Mouse (Mus musculus) erythroblast, embryonic 14.5 days (primary cell): Measurements from ENCODE around the gene Jmjd7.

ENCODE experiments used
- GATA1 ChIP-seq: IDR thresholded peaks from 2 replicates; pipeline ENCODE4 v1.6.1; 2012; ENCODE audit warnings: low read length, inconsistent platforms, mixed read lengths
- TAL1 ChIP-seq: IDR thresholded peaks from 3 replicates; pipeline ENCODE4 v1.6.1; 2012; ENCODE audit warnings: low read length, inconsistent platforms, mixed read lengths

DNA sequence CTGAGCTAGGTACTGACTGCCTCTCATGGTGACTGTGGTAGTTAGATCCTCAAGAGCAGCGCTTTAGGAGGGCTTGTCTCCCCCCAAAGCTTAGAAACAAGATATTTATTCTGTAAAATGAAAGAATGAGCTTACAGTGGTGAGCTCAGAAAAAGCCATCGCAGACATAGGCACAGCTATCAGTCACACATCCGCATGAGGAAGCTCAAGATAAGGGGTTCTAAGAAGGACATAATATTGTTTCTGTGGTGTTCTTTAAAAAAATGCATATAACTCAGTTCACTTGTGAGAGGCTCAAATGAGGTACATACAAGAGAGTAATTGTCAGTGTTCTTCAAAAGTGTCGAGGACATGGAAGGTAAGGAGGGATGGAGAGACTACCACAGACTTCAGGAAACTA lies 11.4 kb upstream of the Jmjd7 start:
- TF ChIP-seq TAL1: no peak
- no peak for TF ChIP-seq GATA1
